Mouse (Mus musculus): ENCODE measurements at regions not wholly inside any gene's neighbourhood (a gene's known extent, or its start where the extent isn't known, plus 50 kb on each side); places are given as distances from the start of the nearest gene placed in this dataset.
A peak's percentile ranks its signal among the peaks of the same experiment; 100 is the strongest.
"Not testable (repeated sequence)": the region's sequence is repeated elsewhere in the genome, so short reads cannot be mapped to it uniquely, and the experiment has no call there.

DNA sequence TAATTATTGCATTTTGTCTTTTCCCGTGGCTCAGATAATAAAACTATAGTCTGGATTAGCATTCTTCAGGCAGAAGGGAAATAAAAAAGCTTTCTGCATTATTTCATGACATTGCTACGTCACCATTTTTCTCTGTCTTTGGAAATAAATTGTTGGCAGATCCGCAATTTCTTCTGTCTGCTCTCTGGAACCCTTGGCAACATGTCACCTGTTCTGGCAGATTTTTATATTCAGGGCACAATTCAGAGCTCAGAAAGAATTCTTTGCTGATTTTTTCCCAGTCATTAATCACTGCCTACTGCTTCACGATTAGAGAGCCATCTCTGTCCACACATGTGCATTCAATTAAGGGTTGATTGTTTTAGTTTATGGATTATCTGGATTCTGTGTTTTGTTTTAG lies 460.5 kb downstream of the Cdh8 start:
- no peak for DNase-seq

DNA sequence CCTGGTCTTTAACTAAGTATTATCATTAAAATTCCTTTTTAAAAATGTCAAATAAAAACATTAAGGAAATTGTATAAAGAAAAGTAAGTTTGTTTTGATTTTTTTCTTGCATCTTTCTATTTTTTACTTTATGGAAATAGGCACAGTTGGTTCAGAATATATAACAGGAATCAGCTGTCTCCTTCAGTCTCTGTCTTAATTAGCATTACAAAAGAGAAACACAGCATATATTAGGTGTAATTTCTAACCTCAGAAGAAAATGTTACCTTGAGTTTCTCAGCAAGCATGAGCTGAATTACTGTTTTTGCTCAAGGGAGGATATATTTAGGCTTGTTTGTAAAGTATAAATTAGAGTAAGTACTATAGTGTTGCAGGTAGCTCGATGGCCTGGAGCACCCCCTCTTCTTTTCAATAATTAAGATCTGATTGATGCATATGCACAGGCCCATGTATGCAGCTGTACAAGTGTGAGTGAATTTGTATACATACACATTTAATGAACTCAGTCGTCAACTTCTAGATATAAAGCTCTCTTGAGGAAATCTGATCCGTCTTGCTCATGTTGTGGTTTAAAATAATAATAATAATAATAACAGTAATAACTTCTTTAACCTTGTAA lies 503.0 kb downstream of the Cdh8 start:
- no peak for DNase-seq

DNA sequence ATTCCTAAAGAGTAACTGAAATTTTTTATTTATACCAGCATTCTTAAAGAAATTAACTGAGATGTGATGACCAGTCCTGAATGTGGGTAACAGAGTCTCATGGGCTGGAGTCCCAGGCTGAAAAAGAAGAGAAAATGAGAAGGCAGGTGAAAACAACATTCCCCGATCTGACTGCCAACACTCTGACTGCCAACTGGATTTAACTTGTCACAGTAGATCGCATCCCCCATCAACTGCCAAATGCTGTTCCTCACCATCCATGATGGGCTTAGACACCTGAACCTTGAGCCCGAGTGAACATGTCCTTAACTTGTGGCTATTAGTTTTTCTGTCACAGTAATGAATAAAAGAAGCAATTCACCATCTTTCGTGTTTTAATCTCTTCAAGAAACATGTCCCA lies 522.9 kb downstream of the Cdh8 start:
- no peak for DNase-seq

DNA sequence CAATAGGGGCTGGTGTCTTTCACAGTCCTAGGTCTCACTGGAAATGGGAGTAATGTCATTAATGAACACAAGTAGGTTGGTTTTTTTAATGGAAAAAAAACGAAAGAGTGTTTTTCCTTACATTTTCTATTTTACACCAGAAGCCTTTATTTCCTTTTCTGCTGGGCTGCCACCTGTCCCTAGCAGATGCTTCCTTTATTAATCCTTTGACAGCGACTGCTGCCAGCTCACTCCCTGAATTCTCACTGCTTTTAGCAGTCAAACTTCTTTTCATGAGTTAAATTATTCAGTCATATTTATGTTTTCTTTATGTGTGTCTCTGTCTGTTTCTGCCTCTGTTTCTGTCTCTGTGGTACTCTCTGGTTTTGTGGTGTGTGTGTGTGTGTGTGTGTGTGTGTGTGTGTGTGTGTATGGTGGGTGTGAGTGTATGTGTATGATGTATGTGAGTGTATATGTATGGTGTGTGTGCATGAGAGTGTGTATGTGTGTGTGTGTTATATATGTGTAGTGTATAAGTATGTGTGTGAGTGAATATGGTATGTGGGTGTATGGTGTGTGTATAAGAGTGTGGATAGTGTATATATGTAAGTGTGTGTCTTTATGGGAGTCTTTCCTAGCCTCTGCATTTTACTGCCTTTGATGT lies 554.5 kb downstream of the Cdh8 start:
- no peak for DNase-seq

DNA sequence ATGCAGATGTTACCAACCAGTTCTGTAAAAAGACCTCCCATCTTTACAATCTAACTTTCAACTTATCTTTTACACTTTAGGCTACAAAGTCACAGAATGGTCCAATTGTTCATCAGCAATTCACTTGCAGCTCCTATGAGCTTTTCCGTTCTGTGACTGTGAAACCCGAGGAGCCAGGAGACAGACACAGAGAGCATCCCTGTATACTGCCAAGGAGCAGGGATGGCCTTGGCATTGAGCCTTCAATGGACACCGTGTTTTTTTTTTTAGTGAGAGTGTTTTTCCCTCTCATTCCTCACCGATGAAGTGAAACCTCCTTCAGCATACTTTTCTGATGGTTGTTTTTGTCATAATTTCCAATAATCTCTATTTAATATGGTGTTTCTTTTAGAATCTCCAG lies 555.1 kb downstream of the Cdh8 start:
- no peak for DNase-seq

DNA sequence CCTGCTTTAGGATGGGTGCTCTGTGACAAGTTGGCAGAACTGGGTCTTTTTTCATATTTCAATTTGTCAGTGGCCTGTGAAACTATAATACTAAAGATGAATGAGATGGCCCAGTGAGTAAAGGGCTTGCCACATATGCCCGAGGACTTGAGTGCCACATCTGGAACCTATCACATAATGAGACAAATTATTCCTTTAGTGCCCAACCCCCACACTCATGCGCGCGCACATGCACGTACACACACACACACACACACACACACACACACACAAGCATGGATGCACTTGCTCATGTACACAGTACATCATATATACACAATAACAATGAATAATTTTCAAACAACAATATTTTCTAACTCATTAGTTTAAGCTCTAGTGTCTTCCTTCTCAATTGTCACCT lies 555.9 kb downstream of the Cdh8 start:
- DNase-seq, result peak; percentile 1

DNA sequence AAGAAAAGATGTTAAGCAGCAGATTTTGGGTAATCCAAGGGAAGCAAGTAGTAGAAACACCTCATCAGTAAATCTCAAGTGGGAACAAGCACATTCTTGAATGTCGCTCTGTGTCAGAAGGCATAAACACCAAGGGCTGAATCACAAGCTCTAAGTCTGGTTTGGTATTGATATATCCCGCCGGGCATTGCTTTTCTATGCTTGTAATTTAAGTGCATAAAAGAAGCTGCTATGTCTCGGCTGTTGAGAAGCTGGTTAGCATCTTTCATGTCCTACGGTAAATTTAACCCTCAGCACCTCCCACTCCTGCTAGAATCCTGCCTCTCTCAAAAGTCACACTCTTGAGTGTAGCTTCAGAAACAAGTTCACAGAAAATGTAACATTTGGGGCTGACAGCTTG lies 586.8 kb downstream of the Cdh8 start:
- DNase-seq, result no peak

DNA sequence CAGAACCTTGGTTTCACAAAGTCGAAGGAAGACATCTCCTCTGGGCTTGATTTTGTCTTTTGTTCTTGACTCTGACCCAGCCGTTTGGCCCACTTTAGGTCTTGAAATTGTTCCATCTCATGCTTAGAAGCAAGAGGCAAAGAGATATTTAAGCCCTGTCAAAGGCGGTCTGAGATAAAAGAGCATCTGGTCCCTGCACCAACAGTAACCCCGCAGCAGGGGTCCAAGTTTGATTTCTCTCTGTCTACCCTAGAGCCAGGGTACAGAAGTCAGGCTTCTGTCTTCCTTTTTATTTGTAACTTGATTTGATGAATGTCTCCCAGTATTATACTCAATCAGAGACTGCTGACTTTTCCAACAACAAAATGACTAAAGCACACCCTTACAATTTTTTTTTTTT lies 587.3 kb downstream of the Cdh8 start:
- no peak for DNase-seq

DNA sequence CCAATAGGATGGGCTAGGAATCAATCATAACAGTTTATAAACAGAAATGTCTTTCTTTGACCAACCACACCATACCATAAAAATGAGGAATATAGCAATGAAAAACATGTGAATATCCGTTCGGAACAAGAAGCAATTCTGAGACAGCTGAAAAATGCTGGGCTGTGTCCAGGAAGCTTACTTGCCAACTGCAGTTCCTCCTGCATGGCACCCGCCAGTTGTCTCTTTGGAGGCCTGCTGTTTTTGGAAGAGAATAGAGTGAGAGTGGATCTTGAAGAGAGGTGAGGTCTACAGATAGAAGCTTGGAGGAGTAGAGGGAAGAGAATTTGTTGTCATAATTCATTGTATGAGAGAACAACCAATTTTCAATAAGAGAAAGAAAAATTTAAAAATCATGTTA lies 604.3 kb downstream of the Cdh8 start:
- DNase-seq, result no peak

DNA sequence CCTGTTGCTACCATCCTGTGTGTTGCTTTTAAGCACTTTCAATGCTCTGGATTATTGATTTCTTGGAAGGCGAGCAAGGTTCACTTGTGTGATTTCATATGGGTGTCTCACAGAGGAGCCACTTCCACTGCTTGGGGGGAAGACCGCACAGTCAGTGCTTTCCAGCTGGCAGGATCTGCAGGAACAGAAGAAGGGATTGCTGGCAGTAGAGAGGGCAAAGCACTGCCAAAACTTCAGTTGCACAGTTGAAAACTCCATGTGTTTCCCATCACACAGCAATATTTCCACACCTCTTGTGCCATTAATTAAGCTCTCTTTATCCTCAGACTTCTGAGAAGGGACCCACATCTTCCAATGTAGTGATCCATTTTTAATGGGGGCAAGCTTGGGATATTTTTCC lies 618.8 kb downstream of the Cdh8 start:
- no peak for DNase-seq

DNA sequence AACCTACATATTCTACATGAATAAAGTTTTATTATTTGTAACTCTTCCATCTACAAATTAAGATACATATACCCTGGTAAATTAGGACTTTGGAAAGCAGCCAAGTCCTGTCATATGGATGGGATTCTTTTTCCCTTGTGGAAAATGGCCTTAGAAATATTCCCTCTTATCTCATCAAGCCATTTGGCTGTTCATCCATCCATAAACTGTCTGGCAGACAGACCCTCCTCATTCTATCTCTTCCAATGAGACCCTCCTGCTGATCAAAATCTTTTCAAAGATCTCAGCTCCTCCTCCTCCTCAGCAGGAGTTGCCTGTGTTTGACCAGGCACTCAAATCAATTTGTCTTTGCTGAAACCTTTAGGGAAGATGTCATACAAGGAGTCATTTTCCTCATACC lies 649.2 kb downstream of the Cdh8 start:
- DNase-seq, result no peak

DNA sequence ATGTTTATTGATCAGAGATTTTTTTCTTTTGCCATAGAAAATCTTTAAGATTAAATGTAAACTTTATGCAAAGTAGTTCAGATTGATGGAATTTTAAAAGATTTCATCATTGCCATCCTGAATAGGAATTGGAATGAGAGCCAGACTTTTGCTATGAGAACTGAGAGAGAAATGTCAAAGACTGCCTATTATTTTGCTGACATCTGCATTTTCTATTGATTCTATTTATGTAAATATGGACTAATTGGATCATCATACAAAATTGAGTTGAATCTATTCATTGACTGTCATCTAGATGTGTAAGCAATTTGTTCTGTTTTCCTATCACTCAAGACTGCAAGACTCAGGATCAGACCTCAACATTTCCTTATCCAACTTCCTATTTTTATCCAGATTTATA lies 659.7 kb downstream of the Cdh8 start:
- DNase-seq, result no peak

DNA sequence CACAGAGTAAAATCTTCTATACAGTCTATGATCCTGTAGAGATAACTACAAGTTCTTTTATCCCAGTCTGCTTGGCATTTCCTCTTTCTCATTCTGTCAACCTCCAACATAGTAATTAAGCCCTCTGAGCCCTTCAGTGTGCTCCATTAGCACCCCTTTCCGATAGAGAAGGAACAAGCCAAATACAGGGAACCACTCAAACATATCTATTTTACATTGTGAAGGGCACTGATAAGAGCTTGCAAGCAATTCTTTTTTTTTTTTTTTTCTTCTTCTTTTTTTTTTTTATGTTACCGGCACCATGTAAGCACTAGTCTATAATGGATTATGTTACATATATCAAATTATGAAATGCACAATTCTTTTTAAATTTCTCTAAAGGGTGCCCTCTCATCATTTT lies 660.5 kb downstream of the Cdh8 start:
- no peak for DNase-seq

DNA sequence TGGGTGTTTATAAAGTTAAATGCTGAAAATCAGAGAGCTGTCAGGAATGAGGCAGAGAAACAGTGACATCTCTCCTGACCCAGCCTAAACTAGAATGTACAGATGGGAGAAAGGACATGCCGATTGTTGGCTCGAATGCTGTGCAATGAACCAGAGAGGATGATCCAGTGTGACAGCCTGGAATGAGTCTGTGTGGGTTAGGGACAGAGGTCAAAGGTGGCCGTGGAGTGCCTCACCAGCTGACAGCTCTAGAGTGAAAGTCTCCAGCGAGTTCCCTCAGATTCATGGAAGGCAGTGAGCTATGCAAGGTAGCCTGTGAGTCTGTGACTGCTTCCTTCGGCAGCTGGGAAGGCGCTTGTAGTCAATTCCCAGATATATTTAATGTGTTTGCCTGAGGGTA lies 663.9 kb downstream of the Cdh8 start:
- DNase-seq, result peak; percentile 83

DNA sequence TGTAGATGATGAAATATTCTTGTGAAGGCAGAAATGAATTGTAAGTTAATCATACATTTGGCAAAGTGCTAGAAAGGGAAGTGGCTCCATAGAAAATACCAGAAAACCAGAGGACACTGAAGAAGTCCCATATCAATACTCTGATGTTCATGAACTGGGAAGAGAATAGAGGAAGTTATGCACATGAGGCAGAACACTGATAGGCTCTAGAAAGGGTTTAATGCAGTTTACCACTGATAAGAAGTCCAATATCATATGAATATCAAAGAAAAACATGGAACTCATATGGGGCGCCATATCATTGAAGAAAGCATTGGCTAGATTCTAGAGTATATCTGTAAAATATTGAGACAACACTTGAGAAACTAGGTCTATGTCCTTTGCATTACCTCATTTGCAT lies 708.5 kb downstream of the Cdh8 start:
- DNase-seq, result no peak

DNA sequence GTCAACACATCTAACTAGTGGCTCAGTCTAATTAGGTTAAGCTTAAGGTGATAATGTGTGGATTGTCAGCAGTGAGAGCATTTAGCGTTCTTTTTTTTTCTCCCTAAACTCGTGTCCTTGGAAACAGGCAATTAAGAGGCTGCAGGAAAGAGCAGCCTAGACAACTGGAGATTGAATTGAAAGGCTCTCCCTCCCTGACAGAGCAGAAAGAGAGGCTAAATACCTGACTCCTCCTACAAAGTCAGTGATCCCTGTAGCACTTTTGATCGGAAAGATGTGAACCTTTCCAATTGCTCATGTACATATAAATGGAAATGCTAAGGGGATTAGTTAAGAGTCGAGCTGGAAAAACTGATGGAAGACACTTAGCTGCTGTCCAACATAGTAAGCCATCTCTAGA lies 710.1 kb downstream of the Cdh8 start:
- peak; percentile 2 for DNase-seq

DNA sequence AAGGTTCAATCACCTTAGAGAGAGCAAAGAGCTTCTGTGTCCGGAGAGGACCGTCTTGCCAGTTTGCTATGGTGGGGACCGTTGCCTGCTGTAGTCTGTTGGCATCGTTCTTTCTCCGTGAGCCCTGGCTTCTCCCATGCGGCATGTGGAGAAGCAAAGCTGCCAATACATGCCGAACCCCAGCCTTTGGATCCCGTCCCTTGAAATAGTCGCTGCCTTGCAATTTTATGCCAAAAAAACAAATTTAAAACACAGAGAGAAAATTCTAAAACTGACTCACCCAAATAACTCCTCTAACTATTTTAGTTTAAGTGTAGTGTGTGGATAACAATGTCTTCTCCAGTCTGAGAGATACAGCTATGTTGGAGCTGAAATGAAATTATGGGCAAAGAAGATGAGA lies 731.1 kb downstream of the Cdh8 start:
- DNase-seq, result no peak

DNA sequence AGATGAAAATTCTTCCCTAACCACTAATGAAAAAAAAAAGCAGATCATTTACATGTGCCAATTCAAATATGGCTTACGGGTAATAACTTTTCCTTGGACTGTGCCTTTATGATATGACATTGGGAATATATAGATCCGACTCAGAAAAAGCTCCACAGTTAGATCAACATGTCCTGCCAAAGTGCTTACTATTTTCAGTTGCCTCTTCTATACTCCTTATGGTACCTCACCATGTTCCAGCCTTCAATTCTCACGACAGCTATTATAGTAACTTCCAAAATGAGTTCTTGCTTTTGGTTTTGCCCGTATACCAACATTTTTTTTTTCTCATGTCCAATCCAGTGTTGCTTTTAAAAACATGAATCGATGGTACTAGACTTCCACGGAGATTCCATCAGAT lies 731.7 kb downstream of the Cdh8 start:
- no peak for DNase-seq

DNA sequence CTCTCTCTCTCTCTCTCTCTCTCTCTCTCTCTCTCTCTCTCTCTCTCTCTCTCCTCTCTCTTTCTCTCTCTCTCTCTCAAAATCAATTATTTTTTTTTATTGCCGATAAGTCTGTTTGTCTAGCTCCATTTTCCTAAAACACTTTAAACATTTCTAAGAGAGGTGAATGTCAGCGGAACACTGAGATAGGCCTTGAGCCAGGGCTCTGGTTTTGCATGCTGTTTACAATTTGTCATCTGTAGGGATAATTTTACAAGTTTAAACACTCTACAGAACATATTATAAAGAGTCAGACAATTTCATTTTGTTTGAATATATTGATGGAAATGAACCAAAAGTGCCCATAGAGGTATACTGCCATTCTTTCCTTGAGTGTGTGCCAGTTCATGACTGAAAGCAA lies 736.2 kb downstream of the Cdh8 start:
- DNase-seq, result no peak

DNA sequence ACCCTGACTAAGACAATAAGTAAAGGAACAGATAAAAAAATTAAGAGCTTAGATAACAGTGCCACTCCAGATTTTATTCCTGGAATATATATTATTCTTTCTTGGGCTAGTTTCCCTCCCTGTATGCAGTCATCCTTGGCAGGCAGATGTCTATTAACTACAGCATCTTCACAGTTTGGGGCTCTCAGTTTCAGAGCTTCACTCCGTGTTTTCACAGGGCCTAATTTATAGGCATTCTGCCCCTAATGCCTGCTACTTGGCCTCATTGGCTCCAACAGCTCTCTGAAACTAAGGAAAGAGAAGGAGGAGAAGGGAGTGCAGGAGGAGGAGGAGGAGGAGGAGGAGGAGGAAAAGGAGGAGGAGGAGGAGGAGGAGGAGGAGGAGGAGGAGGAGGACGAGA lies 757.0 kb downstream of the Cdh8 start:
- DNase-seq, result no peak

DNA sequence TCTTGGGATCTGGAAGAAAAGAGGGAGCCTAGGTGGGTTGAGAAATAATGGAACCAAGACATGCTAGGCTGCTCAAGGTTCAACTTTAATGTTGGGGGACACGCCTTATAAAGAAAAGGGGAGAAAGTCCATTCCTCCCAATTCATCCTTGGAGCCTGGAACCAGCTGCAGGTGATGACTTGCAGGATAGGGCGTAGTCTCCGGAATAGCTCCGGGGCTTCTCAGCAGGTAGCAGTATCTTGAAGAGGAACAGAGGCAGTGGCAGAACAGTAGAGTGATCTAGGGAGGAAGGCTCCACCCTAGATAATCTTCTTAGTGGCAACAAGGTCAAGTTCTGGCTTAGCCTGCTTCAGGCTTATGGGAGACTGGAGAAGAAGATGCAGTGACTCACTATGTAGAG lies 764.0 kb downstream of the Cdh8 start:
- DNase-seq, result not testable (repeated sequence)

DNA sequence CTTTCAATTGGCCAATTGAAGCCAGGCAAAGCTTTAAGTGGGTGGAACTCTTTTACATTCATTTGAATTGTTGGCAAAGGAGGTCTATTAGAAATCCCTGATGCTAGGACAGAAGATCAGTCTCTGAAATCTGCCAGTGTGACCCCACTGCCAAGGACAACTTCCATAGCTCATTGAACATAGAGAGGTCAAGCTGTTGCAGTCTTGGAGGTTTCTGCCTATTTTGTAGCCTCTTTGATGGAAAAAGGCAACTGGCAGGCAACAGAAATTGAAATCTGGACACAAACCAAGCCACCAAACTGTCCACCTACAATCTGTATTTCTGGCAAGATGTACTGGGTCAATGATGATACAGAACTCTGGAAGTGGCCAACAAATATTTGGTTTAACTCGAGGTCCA lies 765.3 kb downstream of the Cdh8 start:
- DNase-seq, result no peak

DNA sequence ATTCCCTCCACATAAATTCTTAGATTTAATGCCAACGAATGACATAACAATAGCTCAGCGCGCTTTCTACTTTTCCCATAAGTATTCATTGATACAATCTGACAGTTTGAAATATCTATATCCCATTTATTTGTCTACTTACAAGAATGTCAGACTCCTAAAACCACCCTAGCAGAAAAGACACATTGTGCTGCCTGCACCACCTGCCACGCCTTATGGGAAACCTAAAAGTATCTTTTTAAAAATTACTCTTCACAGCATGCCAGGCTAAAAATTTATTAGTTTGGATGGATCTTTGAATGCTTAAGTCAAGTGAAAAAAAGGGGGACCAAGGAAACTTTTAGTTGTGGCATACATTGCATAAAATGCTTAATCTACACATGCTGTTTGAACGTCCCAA lies 788.1 kb downstream of the Cdh8 start:
- DNase-seq, result no peak

DNA sequence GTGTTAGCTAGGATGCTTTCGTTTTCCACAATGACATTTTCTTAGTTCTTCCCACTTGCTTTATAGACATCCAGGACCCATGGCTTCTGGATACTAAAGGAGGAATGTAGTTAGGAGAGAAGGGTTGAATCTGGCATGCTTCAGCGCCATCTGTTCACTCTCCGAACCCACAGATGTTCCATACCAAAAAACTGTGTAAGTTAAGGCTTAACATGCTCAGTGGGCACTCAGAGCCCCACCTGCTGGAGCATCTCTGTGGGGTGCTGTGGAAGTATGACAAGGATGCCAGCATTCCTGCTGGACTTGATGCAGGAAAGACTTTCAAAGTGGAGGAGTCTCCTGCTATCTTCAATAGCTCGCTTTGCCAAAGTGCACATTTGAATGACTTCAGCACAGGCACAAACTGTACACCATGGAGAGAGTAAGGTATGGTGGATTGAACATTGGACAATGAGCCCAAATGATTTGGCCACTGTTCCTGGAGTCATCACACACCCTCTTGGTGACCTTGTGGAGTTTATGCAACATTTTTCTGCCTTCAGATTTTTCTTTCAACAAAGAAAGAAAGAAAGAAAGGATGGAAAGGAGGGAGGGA lies 802.3 kb downstream of the Cdh8 start:
- no peak for DNase-seq

All from retina, postnatal 1 day (tissue).